Mouse (Mus musculus): ENCODE results near the gene Smcp. TPM values are rescaled to one million over a fixed set of nuclear protein-coding genes. Genes with fewer than 3 reads are reported as not detected.

Gene Smcp
- polyA plus RNA-seq, 1 experiment, result not detected

- TF ChIP-seq CTCF (IDR thresholded peaks at IDR 0.05; ENCODE audit: borderline replicate concordance, insufficient read depth, low read length) (no peak), POLR2A (IDR thresholded peaks at IDR 0.05; ENCODE audit: low read depth, low read length) (no peak)
- Histone ChIP-seq H3K27ac (ENCODE audit: insufficient read depth, low read length) (no peak overlapping the region), H3K4me3 (ENCODE audit: insufficient read depth, low read length) (no peak overlapping the region), H3K4me1 (ENCODE audit: control insufficient read depth, insufficient read depth, low read length) (no peaks in the 10 kb centered on the region)
These were observed 1.6 kb downstream of the Smcp start for GRCm38 (mm10) chr3:92587190-92587589.

DNA sequence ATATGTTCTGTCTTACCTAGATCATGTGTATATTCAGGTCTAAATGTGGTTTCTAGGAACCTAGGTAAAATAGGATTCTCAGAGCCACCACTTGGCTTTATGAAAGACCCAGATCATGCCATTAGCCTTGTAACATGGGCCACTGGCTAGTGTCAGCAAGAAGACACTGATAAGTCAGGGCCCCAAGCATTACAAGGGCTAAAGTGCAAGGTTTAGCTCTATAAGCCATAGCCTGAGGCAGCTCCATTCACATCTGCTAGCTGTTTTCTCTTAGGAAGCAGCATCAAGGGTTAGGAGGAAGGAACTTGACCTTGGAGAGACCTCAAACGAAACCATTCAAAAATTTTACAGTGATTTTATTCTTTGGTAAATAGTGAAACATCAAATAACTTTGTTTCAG, 3.7 kb downstream of the Smcp start:
- no peak for TF ChIP-seq CTCF (IDR thresholded peaks at IDR 0.05; ENCODE audit: borderline replicate concordance, insufficient read depth, low read length)
- TF ChIP-seq POLR2A (IDR thresholded peaks at IDR 0.05; ENCODE audit: low read depth, low read length), result no peak
- Histone ChIP-seq H3K4me1 (ENCODE audit: control insufficient read depth, insufficient read depth, low read length) (no peaks in the 10 kb centered on the region), H3K4me3 (ENCODE audit: insufficient read depth, low read length) (no peak overlapping the region), H3K27ac (ENCODE audit: insufficient read depth, low read length) (no peak overlapping the region)

GRCm38 (mm10) chr3:92583164-92583826, 5.5 kb downstream of the Smcp start:
- Histone ChIP-seq H3K27ac (ENCODE audit: insufficient read depth, low read length) (no peak overlapping the region), H3K4me3 (ENCODE audit: insufficient read depth, low read length) (no peak overlapping the region), H3K4me1 (ENCODE audit: control insufficient read depth, insufficient read depth, low read length) (no peaks in the 10 kb centered on the region)
- no peak for TF ChIP-seq CTCF (IDR thresholded peaks at IDR 0.05; ENCODE audit: borderline replicate concordance, insufficient read depth, low read length)
- no peak for TF ChIP-seq POLR2A (IDR thresholded peaks at IDR 0.05; ENCODE audit: low read depth, low read length)

GRCm38 (mm10) chr3:92579508-92579907, 9.3 kb downstream of the Smcp start:
- no peak for TF ChIP-seq POLR2A (IDR thresholded peaks at IDR 0.05; ENCODE audit: low read depth, low read length)
- Histone ChIP-seq H3K4me3 (ENCODE audit: insufficient read depth, low read length) (no peak overlapping the region), H3K4me1 (ENCODE audit: control insufficient read depth, insufficient read depth, low read length) (no peaks in the 10 kb centered on the region), H3K27ac (ENCODE audit: insufficient read depth, low read length) (no peak overlapping the region)

GRCm38 (mm10) chr3:92578652-92579413, 10.0 kb downstream of the Smcp start:
- Histone ChIP-seq H3K27ac (ENCODE audit: insufficient read depth, low read length) (no peak overlapping the region), H3K4me3 (ENCODE audit: insufficient read depth, low read length) (no peak overlapping the region), H3K4me1 (ENCODE audit: control insufficient read depth, insufficient read depth, low read length) (no peaks in the 10 kb centered on the region)
- TF ChIP-seq POLR2A (IDR thresholded peaks at IDR 0.05; ENCODE audit: low read depth, low read length) (no peak), CTCF (IDR thresholded peaks at IDR 0.05; ENCODE audit: borderline replicate concordance, insufficient read depth, low read length) (no peak)

- no peaks in the 10 kb centered on the region for H3K4me1 ChIP-seq (ENCODE audit: control insufficient read depth, insufficient read depth, low read length)
- H3K4me3 ChIP-seq (ENCODE audit: insufficient read depth, low read length), result no peak within 1 kb of the TSS
- H3K27ac ChIP-seq (ENCODE audit: insufficient read depth, low read length), result no peak within 1 kb of the TSS
- no peak for TF ChIP-seq POLR2A (IDR thresholded peaks at IDR 0.05; ENCODE audit: low read depth, low read length)
- TF ChIP-seq CTCF (IDR thresholded peaks at IDR 0.05; ENCODE audit: borderline replicate concordance, insufficient read depth, low read length), result no peak
These were observed 15.3 kb downstream of the Smcp start, which contains the start of gene Ivl for GRCm38 (mm10) chr3:92573449-92574041. Ivl (minus strand) TSS chr3:92573735.

DNA sequence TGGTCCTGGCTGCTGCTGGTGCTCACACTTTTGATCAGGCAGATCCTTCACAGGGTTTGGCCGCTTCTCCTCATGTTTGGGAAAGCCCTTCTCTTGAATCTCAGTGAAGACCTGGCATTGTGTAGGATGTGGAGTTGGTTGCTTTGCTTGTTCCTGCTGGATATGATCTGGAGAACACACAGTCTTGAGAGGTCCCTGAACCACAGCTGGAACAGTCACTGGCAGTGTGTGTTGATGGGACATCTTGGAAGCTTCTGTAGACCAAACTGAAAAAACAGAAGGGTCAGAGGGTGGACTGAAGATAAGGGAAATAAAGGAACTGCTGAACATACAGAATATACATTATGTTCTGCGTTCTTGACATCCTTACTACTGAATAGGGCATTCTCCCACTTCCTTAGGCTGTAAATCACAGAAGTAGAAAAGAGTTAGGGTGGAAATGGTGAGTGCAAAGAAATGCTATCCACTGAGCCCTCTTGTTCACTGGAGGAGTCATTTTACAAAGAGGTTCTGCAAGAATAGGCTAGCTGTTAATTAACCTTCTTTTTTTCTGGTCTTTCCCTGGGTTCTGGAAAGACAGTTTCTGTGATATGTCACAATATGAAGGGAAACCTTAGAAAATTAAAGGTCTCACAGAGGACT, 16.2 kb downstream of the Smcp start:
- Histone ChIP-seq H3K4me1 (ENCODE audit: control insufficient read depth, insufficient read depth, low read length) (no peaks in the 10 kb centered on the region), H3K27ac (ENCODE audit: insufficient read depth, low read length) (no peak overlapping the region), H3K4me3 (ENCODE audit: insufficient read depth, low read length) (no peak overlapping the region)
- TF ChIP-seq POLR2A (IDR thresholded peaks at IDR 0.05; ENCODE audit: low read depth, low read length), result no peak
- TF ChIP-seq CTCF (IDR thresholded peaks at IDR 0.05; ENCODE audit: borderline replicate concordance, insufficient read depth, low read length), result no peak

GRCm38 (mm10) chr3:92568752-92569151, 20.0 kb downstream of the Smcp start:
- Histone ChIP-seq H3K4me3 (ENCODE audit: insufficient read depth, low read length) (no peak overlapping the region), H3K4me1 (ENCODE audit: control insufficient read depth, insufficient read depth, low read length) (no peaks in the 10 kb centered on the region), H3K27ac (ENCODE audit: insufficient read depth, low read length) (no peak overlapping the region)
- TF ChIP-seq CTCF (IDR thresholded peaks at IDR 0.05; ENCODE audit: borderline replicate concordance, insufficient read depth, low read length) (no peak), POLR2A (IDR thresholded peaks at IDR 0.05; ENCODE audit: low read depth, low read length) (no peak)

GRCm38 (mm10) chr3:92565418-92565817, 23.4 kb downstream of the Smcp start:
- Histone ChIP-seq H3K27ac (ENCODE audit: insufficient read depth, low read length) (no peak overlapping the region), H3K4me3 (ENCODE audit: insufficient read depth, low read length) (no peak overlapping the region), H3K4me1 (ENCODE audit: control insufficient read depth, insufficient read depth, low read length) (no peaks in the 10 kb centered on the region)
- TF ChIP-seq CTCF (IDR thresholded peaks at IDR 0.05; ENCODE audit: borderline replicate concordance, insufficient read depth, low read length) (no peak), POLR2A (IDR thresholded peaks at IDR 0.05; ENCODE audit: low read depth, low read length) (no peak)
